Mouse (Mus musculus) liver, embryonic 14.5 days (tissue): ENCODE results near the gene 4930426L09Rik. TPM values are rescaled to one million over a fixed set of nuclear protein-coding genes. Genes with fewer than 3 reads are reported as not detected.

Experiments
- ATAC-seq: fragments of 200-750 bp; cut with Nextera tagmentation; 2 replicates; pipeline ENCODE4 v1.8.0; 2017; ENCODE audit warnings: moderate number of reproducible peaks, mild to moderate bottlenecking, moderate library complexity; ENCODE audit not compliant: insufficient read depth
- DNase-seq, 3 experiments: peaks; one replicate each; pipeline ENCODE4 v3.0.0-alpha.2; 2012 to 2013; ENCODE audit warnings: low read depth in 3 of 3, low spot score in 3 of 3
- H3K27ac ChIP-seq: fragments of 300-500 bp; sonication (generic); 2 replicates; pipeline ENCODE4 v1.5.1; 2014; ENCODE audit warnings: moderate library complexity, mild to moderate bottlenecking, control low read depth, inconsistent platforms
- H3K27me3 ChIP-seq: fragments of 300-500 bp; sonication (generic); 2 replicates; pipeline ENCODE4 v1.6.1; 2014; ENCODE audit warnings: mild to moderate bottlenecking, low read length, moderate library complexity; ENCODE audit not compliant: control insufficient read depth, insufficient read depth
- H3K36me3 ChIP-seq: fragments of 300-500 bp; sonication (generic); replicated peaks from 2 replicates; pipeline ENCODE4 v1.6.1; 2014; ENCODE audit warnings: low read depth; ENCODE audit not compliant: control insufficient read depth, insufficient read depth
- H3K4me1 ChIP-seq, 2 experiments: fragments of 200-500 bp in 1 of 2; fragments of 300-500 bp in 1 of 2; sonication (generic) in 1 of 2; replicated peaks; 2 replicates each; pipeline ENCODE4 v1.6.1; 2012 to 2014; ENCODE audit warnings: antibody characterized with exemption in 1 of 2, inconsistent platforms in 1 of 2, low read length in 1 of 2; ENCODE audit not compliant: control insufficient read depth in 2 of 2, insufficient read depth in 2 of 2
- H3K4me2 ChIP-seq: fragments of 300-500 bp; sonication (generic); 2 replicates; pipeline ENCODE4 v1.6.1; 2014; ENCODE audit warnings: low read depth, mild to moderate bottlenecking, control low read depth, moderate library complexity
- H3K4me3 ChIP-seq, 2 experiments: fragments of 200-500 bp in 1 of 2; fragments of 300-500 bp in 1 of 2; sonication (generic) in 1 of 2; 2 replicates each; pipeline ENCODE4 v1.5.1; 2012 to 2014; ENCODE audit warnings: low read depth in 2 of 2, low read length in 2 of 2, mild to moderate bottlenecking in 2 of 2, control low read depth in 1 of 2, inconsistent platforms in 1 of 2, moderate library complexity in 1 of 2; ENCODE audit not compliant: insufficient read depth in 1 of 2
- H3K9ac ChIP-seq: fragments of 300-500 bp; sonication (generic); replicated peaks from 2 replicates; pipeline ENCODE4 v1.6.1; 2014; ENCODE audit warnings: mild to moderate bottlenecking, control low read depth, moderate library complexity
- H3K9me3 ChIP-seq: fragments of 300-500 bp; sonication (generic); 2 replicates; pipeline ENCODE4 v1.6.1; 2016; ENCODE audit warnings: low read length, mixed read lengths; ENCODE audit not compliant: control insufficient read depth
- CTCF ChIP-seq: IDR thresholded peaks from 2 replicates; pipeline ENCODE4 v1.5.1; 2016; ENCODE audit warnings: antibody characterized with exemption, low read depth, control low read depth
- EP300 ChIP-seq: IDR thresholded peaks from 2 replicates; pipeline ENCODE4 v1.6.1; 2016; ENCODE audit warnings: antibody characterized with exemption, low read depth
- WGBS: fragments of 180-500 bp; shearing (Covaris S2); extraction: QIAGEN DNeasy Blood & Tissue Kit; methylation state at CpG from one replicate; pipeline ENCODE4 v1.1.7; 2014; ENCODE audit not compliant: insufficient replicate concordance; 5-methylcytosine and 5-hydroxymethylcytosine counted together
- polyA plus RNA-seq, 2 experiments: library from polyadenylated mRNA; depleted of rRNA in 1 of 2; stranded (reverse) in 1 of 2; unstranded in 1 of 2; fragments of >200 nt; fragmentation: Nextera tagmentation in 1 of 2; extraction: Ambion mirVana in 1 of 2; gene quantifications; 2 replicates each; pipeline versions ENCODE4 v1.2.1 to v1.2.3; 2012 to 2014

4930426L09Rik gene
- polyA plus RNA-seq, 2 experiments = 0.22 to 0.28 TPM

DNA sequence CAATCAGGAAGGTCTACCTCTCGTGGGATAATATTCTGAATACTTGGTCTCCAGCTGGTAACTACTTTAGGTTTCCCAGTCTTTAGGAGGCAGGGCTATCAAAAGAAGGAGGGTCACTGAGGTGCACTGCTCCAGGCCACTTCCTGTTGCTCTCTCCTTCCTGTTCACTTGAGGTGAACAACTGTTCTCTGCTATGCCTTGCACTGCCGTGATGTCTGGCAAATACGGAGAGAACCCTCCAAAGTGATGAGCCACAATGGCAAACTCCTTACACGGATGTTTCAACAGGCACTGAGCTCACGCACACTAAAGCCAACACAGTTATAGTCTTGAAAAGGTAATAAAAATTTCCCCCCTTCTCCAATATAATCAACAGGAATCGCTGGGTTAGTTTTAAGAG is 15.6 kb upstream of the 4930426L09Rik start:
- no peak overlapping the region for H3K9ac ChIP-seq
- no peaks in the 10 kb centered on the region for H3K9me3 ChIP-seq
- no peak overlapping the region for H3K27ac ChIP-seq
- no peak for TF ChIP-seq EP300
- TF ChIP-seq CTCF = no peak
- DNase-seq = no peak
- H3K4me3 ChIP-seq = no peak overlapping the region
- WGBS = 53% methylated on average over 6 of the region's 6 CpGs
- no peak for ATAC-seq
- no peaks in the 10 kb centered on the region for H3K27me3 ChIP-seq
- H3K4me1 ChIP-seq = peaks cover 0 to 10% of the 10 kb centered on the region in 2 experiments; a peak in 3 of 4 replicates
- H3K36me3 ChIP-seq = no peaks in the 10 kb centered on the region
- H3K4me2 ChIP-seq = no peak overlapping the region

DNA sequence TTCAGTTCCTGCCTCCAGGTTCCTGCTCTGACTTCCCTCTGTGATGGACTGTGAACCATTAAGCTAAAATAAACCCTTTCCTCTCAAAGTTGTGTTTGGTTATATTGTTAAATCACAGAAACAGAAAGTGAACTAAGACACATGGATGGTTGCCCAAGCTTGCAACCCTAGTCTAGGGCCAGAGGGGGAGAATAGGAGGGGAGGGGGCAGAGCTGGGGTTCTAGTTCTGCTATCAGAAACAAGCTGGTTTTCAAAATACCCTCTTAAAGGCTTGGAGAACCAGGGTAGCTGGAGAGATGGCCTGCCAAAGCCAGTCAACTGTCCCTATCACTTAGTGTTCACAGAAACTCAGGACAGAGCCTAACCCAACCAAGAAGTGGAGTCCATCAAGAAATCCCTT is 14.6 kb upstream of the 4930426L09Rik start:
- ATAC-seq (no peak), DNase-seq (no peak)
- TF ChIP-seq CTCF = no peak
- TF ChIP-seq EP300 = no peak
- H3K4me2 ChIP-seq = no peak overlapping the region
- peaks cover 0 to 8% of the 10 kb centered on the region in 2 experiments for H3K4me1 ChIP-seq
- no peak overlapping the region for H3K9ac ChIP-seq
- H3K27ac ChIP-seq = no peak overlapping the region
- H3K36me3 ChIP-seq = no peaks in the 10 kb centered on the region
- H3K27me3 ChIP-seq = no peaks in the 10 kb centered on the region
- no peaks in the 10 kb centered on the region for H3K9me3 ChIP-seq
- H3K4me3 ChIP-seq = no peak overlapping the region

DNA sequence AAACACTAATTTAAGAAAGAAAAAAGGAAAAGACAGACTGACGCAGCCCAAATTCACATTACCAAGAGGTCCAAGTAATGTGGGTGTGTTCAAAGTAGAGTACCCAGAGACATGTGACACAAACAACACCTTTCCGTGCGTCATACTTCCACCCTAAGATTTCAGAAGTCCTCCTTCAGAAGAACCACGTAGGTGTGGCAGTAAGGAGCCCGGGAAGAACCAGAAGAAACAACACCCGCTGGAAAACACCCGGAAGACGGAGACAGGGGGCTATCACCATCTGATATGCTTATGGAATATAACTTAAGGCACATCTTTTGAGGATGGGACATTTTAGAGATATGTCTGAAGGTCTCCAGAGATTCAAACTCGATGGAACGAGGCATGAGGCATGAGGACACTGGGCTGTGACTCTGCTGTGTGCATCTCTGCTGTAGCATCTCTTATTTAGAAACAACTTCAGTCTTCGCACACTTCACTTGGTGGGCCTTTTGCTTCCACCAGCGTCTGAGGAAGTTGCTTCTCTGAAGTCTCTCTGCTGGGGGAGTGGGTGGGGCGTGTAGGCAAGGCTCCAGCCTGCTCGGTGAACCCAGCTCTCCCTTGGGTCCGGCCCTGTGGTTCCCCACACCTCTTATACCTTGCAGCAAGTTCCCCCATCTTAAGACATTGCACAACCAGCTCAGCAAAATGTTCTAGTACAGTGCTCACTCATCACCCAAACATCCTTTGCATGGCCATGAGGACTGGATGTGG is 13.9 kb upstream of the 4930426L09Rik start:
- no peak for DNase-seq
- no peak for TF ChIP-seq CTCF
- TF ChIP-seq EP300 = no peak
- H3K9me3 ChIP-seq = no peaks in the 10 kb centered on the region
- 77% methylated on average over 15 of the region's 15 CpGs for WGBS
- H3K4me3 ChIP-seq = no peak overlapping the region
- no peaks in the 10 kb centered on the region for H3K36me3 ChIP-seq
- peaks cover 2 to 11% of the 10 kb centered on the region in 2 experiments for H3K4me1 ChIP-seq
- H3K4me2 ChIP-seq = no peak overlapping the region
- no peak overlapping the region for H3K27ac ChIP-seq
- no peak for ATAC-seq
- H3K27me3 ChIP-seq = no peaks in the 10 kb centered on the region
- no peak overlapping the region for H3K9ac ChIP-seq

DNA sequence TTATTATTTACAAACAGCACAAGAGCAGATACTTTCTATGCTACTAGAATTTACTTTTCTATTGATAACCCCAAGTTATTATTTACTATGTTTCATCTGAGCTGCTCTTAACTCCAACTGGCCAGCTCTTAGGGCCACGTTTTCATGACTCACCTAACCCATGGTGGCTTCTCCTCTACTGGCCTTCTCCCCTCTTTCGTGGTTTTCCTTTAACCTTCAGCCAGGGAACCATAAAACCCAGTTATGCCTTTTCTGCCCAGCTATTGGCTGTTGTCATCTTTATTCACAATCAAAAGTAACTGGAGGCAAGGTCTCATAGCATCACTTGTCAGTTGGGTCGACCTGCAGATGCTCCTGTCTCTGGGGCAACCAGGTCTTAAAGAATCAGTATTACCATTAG is 12.6 kb upstream of the 4930426L09Rik start:
- 42% methylated on average over 3 of the region's 3 CpGs for WGBS
- no peak for DNase-seq

DNA sequence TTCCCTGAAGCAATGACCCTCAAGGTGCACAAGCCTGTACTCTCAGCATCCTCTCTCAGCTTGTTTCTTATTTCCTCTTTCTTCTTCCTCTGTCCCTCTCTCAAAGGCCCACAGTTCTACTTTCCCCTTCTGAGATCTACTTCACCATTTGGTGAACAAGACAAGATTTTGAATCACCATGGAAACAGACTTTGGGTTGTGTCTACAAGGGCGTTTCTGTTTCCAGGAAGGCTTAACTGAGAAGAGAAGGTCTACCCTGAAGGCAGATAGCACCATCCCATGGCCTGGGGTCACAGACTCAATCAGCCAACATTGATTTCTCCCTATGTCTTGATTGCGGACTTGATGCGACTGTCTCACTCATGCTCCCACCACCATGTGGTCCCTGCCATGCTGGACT is 9.3 kb upstream of the 4930426L09Rik start:
- DNase-seq = no peak
- no peak overlapping the region for H3K27ac ChIP-seq
- TF ChIP-seq CTCF (no peak), EP300 (no peak)
- no peak overlapping the region for H3K4me2 ChIP-seq
- no peaks in the 10 kb centered on the region for H3K27me3 ChIP-seq
- H3K4me3 ChIP-seq = no peak overlapping the region
- H3K4me1 ChIP-seq = peaks cover 26% of the 10 kb centered on the region in 2 experiments
- H3K9me3 ChIP-seq = peaks cover 2% of the 10 kb centered on the region; the same call in 1 of the 2 replicates
- 60% methylated on average over 3 of the region's 3 CpGs for WGBS
- no peak overlapping the region for H3K9ac ChIP-seq
- H3K36me3 ChIP-seq = no peaks in the 10 kb centered on the region
- no peak for ATAC-seq

More for the DNA sequence above, 12.6 kb upstream of the 4930426L09Rik start:
- TF ChIP-seq CTCF (no peak), EP300 (no peak)
- H3K9ac ChIP-seq = no peak overlapping the region
- no peak overlapping the region for H3K27ac ChIP-seq
- no peaks in the 10 kb centered on the region for H3K9me3 ChIP-seq
- H3K36me3 ChIP-seq = no peaks in the 10 kb centered on the region
- no peak overlapping the region for H3K4me2 ChIP-seq
- ATAC-seq = no peak
- H3K4me3 ChIP-seq = no peak overlapping the region
- peaks cover 2 to 11% of the 10 kb centered on the region in 2 experiments for H3K4me1 ChIP-seq
- H3K27me3 ChIP-seq = no peaks in the 10 kb centered on the region
